Mouse (Mus musculus): ENCODE measurements around the gene Olfr608.

DNA sequence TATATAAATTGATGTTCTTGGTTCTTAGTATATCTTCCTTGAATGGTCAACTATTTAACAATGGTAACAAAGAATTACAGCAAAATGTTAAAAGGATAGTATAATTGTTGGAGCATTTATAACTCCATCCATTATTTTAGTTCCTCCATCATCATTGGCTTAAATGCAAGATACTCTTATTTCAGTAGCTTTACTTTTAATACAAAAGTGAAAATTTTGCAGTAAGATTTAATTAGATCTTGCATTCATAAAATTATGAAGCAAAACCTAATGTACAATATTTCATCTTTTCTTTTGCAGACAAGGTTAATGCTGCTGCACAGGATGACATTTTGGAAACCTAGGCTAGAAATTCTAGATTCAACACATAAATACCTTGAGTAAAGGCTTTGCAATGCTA, at the start of gene Olfr608:
- TF ChIP-seq CTCF (IDR thresholded peaks at IDR 0.05; ENCODE audit: control insufficient read depth, insufficient read depth, low read length) (no peak), POLR2A (IDR thresholded peaks at IDR 0.05; ENCODE audit: borderline replicate concordance, control insufficient read depth, low read depth, low read length) (no peak)

Data from bone marrow, adult 2 months (tissue).